Mouse (Mus musculus): ENCODE measurements around the gene Hnf1b. TPM values are rescaled to one million over a fixed set of nuclear protein-coding genes. Genes with fewer than 3 reads are reported as not detected.
A peak's percentile ranks its signal among the peaks of the same experiment; 100 is the strongest.

Hnf1b gene
- polyA plus RNA-seq, 1 experiment from 2014 or later, result 0.21 TPM

GRCm38 (mm10) chr11:83819806-83820483 is 29.9 kb upstream of the Hnf1b start:
- Histone ChIP-seq H3K27ac (ENCODE audit: low read length) (no peak overlapping the region), H3K27me3 (ENCODE audit: control insufficient read depth, insufficient read depth, low read length) (peaks cover 11% of the 10 kb centered on the region), H3K9ac (ENCODE audit: low read length) (no peak overlapping the region), H3K9me3 (replicated peaks; ENCODE audit: control insufficient read depth, low read length) (no peaks in the 10 kb centered on the region), H3K36me3 (ENCODE audit: control insufficient read depth, insufficient read depth) (no peaks in the 10 kb centered on the region), H3K4me3 (ENCODE audit: low read length) (no peak overlapping the region), H3K4me1 (ENCODE audit: control insufficient read depth, insufficient read depth, low read length) (no peaks in the 10 kb centered on the region), H3K4me2 (ENCODE audit: low read depth, low read length) (no peak overlapping the region)
- no peak for ATAC-seq (replicated peaks; ENCODE audit: extremely low read depth, insufficient read depth, low FRiP score)
- 65% methylated on average over 10 of the region's 10 CpGs for WGBS

DNA sequence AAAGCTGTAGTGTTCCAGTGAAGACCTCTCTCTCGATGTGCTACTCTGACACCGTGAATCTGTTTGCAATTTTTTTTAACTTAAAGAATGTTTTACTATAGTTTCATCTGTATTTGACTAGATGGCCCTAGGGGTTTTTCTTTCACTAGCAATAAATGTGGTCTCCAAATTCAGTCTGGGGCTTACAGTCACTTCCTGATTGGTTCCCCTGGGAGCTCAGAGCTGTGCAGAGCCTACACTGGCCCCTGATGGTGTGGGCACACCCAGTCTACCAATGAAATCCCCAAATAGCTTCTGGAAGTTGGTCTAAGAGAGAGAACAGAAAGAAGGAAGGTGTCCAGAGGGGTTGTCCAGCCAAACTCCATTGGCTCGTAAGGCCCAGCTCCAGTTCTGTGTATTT is 23.7 kb upstream of the Hnf1b start:
- H3K36me3 ChIP-seq (ENCODE audit: control insufficient read depth, insufficient read depth), result no peaks in the 10 kb centered on the region
- no peak for ATAC-seq (replicated peaks; ENCODE audit: extremely low read depth, insufficient read depth, low FRiP score)
- H3K4me2 ChIP-seq (ENCODE audit: low read depth, low read length), result no peak overlapping the region
- WGBS, result 93% methylated on average over 3 of the region's 3 CpGs
- H3K27me3 ChIP-seq (ENCODE audit: control insufficient read depth, insufficient read depth, low read length), result no peaks in the 10 kb centered on the region
- no peak overlapping the region for H3K27ac ChIP-seq (ENCODE audit: low read length)
- H3K9me3 ChIP-seq (replicated peaks; ENCODE audit: control insufficient read depth, low read length), result no peaks in the 10 kb centered on the region
- H3K9ac ChIP-seq (ENCODE audit: low read length), result no peak overlapping the region
- H3K4me1 ChIP-seq (ENCODE audit: control insufficient read depth, insufficient read depth, low read length), result no peaks in the 10 kb centered on the region
- no peak overlapping the region for H3K4me3 ChIP-seq (ENCODE audit: low read length)

DNA sequence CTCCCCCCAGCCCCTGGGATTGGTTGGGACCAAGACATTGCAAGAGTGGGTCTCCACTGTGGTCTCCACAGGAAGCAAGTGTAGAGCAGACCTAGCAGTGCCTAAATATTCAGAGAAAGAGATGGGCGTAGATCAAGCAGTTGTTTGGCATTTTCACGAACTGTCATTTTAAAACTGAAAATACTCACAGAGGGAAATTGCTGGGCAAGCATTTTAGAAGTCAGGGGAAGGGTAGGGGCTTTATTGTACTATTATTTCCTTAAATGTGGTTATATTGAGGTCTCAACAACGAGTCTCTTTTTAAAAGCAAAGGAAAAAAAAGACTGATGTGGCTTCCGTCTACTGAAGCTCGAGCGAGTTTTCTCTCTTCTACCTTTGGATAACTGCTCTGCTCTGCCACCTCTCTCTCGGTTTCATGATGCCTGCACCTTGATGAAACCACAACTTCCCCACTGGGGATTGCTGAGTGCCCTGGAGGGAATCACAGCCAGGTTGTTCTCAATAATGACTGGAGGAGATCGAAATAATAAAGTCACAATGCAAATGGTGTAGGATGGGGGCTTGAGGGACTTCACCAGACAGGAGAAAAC is 21.2 kb upstream of the Hnf1b start:
- H3K27me3 ChIP-seq (ENCODE audit: control insufficient read depth, insufficient read depth, low read length), result no peaks in the 10 kb centered on the region
- H3K36me3 ChIP-seq (ENCODE audit: control insufficient read depth, insufficient read depth), result no peaks in the 10 kb centered on the region
- WGBS, result 78% methylated on average over 8 of the region's 8 CpGs
- H3K27ac ChIP-seq (ENCODE audit: low read length), result no peak overlapping the region
- H3K4me1 ChIP-seq (ENCODE audit: control insufficient read depth, insufficient read depth, low read length), result no peaks in the 10 kb centered on the region
- no peaks in the 10 kb centered on the region for H3K9me3 ChIP-seq (replicated peaks; ENCODE audit: control insufficient read depth, low read length)
- H3K9ac ChIP-seq (ENCODE audit: low read length), result no peak overlapping the region
- ATAC-seq (replicated peaks; ENCODE audit: extremely low read depth, insufficient read depth, low FRiP score), result no peak
- no peak overlapping the region for H3K4me2 ChIP-seq (ENCODE audit: low read depth, low read length)
- no peak overlapping the region for H3K4me3 ChIP-seq (ENCODE audit: low read length)

GRCm38 (mm10) chr11:83832389-83832788 is 17.5 kb upstream of the Hnf1b start:
- no peak for ATAC-seq (replicated peaks; ENCODE audit: extremely low read depth, insufficient read depth, low FRiP score)
- Histone ChIP-seq H3K27ac (ENCODE audit: low read length) (no peak overlapping the region), H3K36me3 (ENCODE audit: control insufficient read depth, insufficient read depth) (no peaks in the 10 kb centered on the region), H3K9me3 (replicated peaks; ENCODE audit: control insufficient read depth, low read length) (no peaks in the 10 kb centered on the region), H3K4me3 (ENCODE audit: low read length) (no peak overlapping the region), H3K9ac (ENCODE audit: low read length) (no peak overlapping the region), H3K4me1 (ENCODE audit: control insufficient read depth, insufficient read depth, low read length) (no peaks in the 10 kb centered on the region), H3K27me3 (ENCODE audit: control insufficient read depth, insufficient read depth, low read length) (no peaks in the 10 kb centered on the region), H3K4me2 (ENCODE audit: low read depth, low read length) (no peak overlapping the region)
- 42% methylated on average over 8 of the region's 8 CpGs for WGBS

- ATAC-seq (replicated peaks; ENCODE audit: extremely low read depth, insufficient read depth, low FRiP score), result no peak
- 89% methylated on average over 6 of the region's 6 CpGs for WGBS
- no peak overlapping the region for H3K27ac ChIP-seq (ENCODE audit: low read length)
Measured at GRCm38 (mm10) chr11:83833517-83833916, 16.3 kb upstream of the Hnf1b start.

DNA sequence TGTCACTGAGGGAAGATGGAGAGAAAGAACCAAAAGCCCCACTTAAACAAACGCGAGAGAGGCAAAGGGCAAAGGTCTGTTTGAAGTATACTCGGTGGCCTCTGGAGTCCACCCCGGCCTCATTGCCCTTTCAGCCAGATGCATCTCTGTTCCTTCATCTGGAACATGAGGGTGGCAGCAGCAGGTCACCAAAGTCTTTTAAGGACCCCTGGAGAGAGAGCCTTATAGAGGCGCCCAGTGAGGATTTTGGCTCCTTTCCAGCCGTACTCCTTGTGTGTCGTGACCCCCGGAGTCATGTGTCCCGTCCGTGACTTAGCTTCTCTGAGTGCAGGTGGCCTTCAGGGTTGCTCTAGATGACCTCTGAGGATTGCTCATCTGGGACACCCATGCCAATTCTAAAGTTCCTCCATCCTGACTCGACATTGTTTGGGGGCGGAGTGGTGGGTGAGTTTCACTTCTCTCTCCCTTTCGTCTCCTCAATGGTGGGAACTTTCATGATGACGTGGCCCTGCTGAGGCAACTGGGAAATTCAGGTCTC is 15.8 kb upstream of the Hnf1b start:
- H3K36me3 ChIP-seq (ENCODE audit: control insufficient read depth, insufficient read depth), result no peaks in the 10 kb centered on the region
- H3K4me3 ChIP-seq (ENCODE audit: low read length), result no peak overlapping the region
- no peaks in the 10 kb centered on the region for H3K9me3 ChIP-seq (replicated peaks; ENCODE audit: control insufficient read depth, low read length)
- no peak for ATAC-seq (replicated peaks; ENCODE audit: extremely low read depth, insufficient read depth, low FRiP score)
- 73% methylated on average over 14 of the region's 14 CpGs for WGBS
- no peak overlapping the region for H3K9ac ChIP-seq (ENCODE audit: low read length)
- no peaks in the 10 kb centered on the region for H3K27me3 ChIP-seq (ENCODE audit: control insufficient read depth, insufficient read depth, low read length)
- H3K4me2 ChIP-seq (ENCODE audit: low read depth, low read length), result no peak overlapping the region
- H3K4me1 ChIP-seq (ENCODE audit: control insufficient read depth, insufficient read depth, low read length), result no peaks in the 10 kb centered on the region
- no peak overlapping the region for H3K27ac ChIP-seq (ENCODE audit: low read length)

More at GRCm38 (mm10) chr11:83833517-83833916, 16.3 kb upstream of the Hnf1b start:
- H3K4me3 ChIP-seq (ENCODE audit: low read length), result no peak overlapping the region
- H3K4me1 ChIP-seq (ENCODE audit: control insufficient read depth, insufficient read depth, low read length), result no peaks in the 10 kb centered on the region
- no peak overlapping the region for H3K4me2 ChIP-seq (ENCODE audit: low read depth, low read length)
- no peaks in the 10 kb centered on the region for H3K9me3 ChIP-seq (replicated peaks; ENCODE audit: control insufficient read depth, low read length)
- no peaks in the 10 kb centered on the region for H3K27me3 ChIP-seq (ENCODE audit: control insufficient read depth, insufficient read depth, low read length)
- H3K36me3 ChIP-seq (ENCODE audit: control insufficient read depth, insufficient read depth), result no peaks in the 10 kb centered on the region
- H3K9ac ChIP-seq (ENCODE audit: low read length), result no peak overlapping the region

GRCm38 (mm10) chr11:83839451-83839850 is 10.4 kb upstream of the Hnf1b start:
- 75% methylated on average over 6 of the region's 6 CpGs for WGBS
- no peaks in the 10 kb centered on the region for H3K4me1 ChIP-seq (ENCODE audit: control insufficient read depth, insufficient read depth, low read length)
- no peak overlapping the region for H3K9ac ChIP-seq (ENCODE audit: low read length)
- no peak overlapping the region for H3K4me3 ChIP-seq (ENCODE audit: low read length)
- no peaks in the 10 kb centered on the region for H3K36me3 ChIP-seq (ENCODE audit: control insufficient read depth, insufficient read depth)
- H3K4me2 ChIP-seq (ENCODE audit: low read depth, low read length), result no peak overlapping the region
- H3K9me3 ChIP-seq (replicated peaks; ENCODE audit: control insufficient read depth, low read length), result no peaks in the 10 kb centered on the region
- no peak for ATAC-seq (replicated peaks; ENCODE audit: extremely low read depth, insufficient read depth, low FRiP score)
- no peak overlapping the region for H3K27ac ChIP-seq (ENCODE audit: low read length)
- H3K27me3 ChIP-seq (ENCODE audit: control insufficient read depth, insufficient read depth, low read length), result peaks cover 5% of the 10 kb centered on the region; the same call in 1 of the 2 replicates

DNA sequence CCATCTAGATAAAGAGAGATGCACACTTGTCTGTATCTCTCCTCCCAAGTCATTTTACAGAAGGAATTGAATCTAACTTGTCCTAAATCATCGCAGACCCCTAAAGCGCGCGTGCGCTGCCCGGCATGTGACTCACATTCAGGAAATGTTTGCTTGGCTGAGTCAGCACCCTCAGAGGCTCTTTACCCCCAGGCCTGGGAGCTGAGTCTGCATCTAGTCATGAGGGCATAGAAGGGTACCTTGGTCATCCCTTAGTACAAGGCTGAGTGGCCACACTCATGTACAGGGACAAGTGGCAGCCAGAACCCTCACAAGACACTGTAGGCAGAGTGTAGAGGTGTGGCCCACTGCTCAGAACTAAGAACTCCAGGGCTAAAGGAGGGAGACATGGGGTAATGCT is 6.3 kb upstream of the Hnf1b start:
- no peak for ATAC-seq (replicated peaks; ENCODE audit: extremely low read depth, insufficient read depth, low FRiP score)
- H3K4me3 ChIP-seq (ENCODE audit: low read length), result no peak overlapping the region
- H3K36me3 ChIP-seq (ENCODE audit: control insufficient read depth, insufficient read depth), result no peaks in the 10 kb centered on the region
- H3K4me1 ChIP-seq (ENCODE audit: control insufficient read depth, insufficient read depth, low read length), result no peaks in the 10 kb centered on the region
- no peak overlapping the region for H3K27ac ChIP-seq (ENCODE audit: low read length)
- H3K9ac ChIP-seq (ENCODE audit: low read length), result no peak overlapping the region
- WGBS, result 76% methylated on average over 6 of the region's 6 CpGs
- H3K27me3 ChIP-seq (ENCODE audit: control insufficient read depth, insufficient read depth, low read length), result peaks cover 12% of the 10 kb centered on the region
- no peak overlapping the region for H3K4me2 ChIP-seq (ENCODE audit: low read depth, low read length)
- H3K9me3 ChIP-seq (replicated peaks; ENCODE audit: control insufficient read depth, low read length), result no peaks in the 10 kb centered on the region

- Histone ChIP-seq H3K9me3 (replicated peaks; ENCODE audit: control insufficient read depth, low read length) (no peaks in the 10 kb centered on the region), H3K36me3 (ENCODE audit: control insufficient read depth, insufficient read depth) (no peaks in the 10 kb centered on the region), H3K4me3 (ENCODE audit: low read length) (peak overlapping the region; percentile 40; the same call in 1 of the 2 replicates), H3K27ac (ENCODE audit: low read length) (no peak overlapping the region), H3K9ac (ENCODE audit: low read length) (no peak overlapping the region; the same call in 1 of the 2 replicates), H3K27me3 (ENCODE audit: control insufficient read depth, insufficient read depth, low read length) (peaks cover 61% of the 10 kb centered on the region), H3K4me2 (ENCODE audit: low read depth, low read length) (peak overlapping the region; percentile 58; the same call in 1 of the 2 replicates), H3K4me1 (ENCODE audit: control insufficient read depth, insufficient read depth, low read length) (peaks cover 18% of the 10 kb centered on the region)
- 2% methylated on average over 24 of the region's 24 CpGs for WGBS
- ATAC-seq (replicated peaks; ENCODE audit: extremely low read depth, insufficient read depth, low FRiP score), result no peak
Measured at GRCm38 (mm10) chr11:83850586-83851272, 866 bp downstream of the Hnf1b start.

All from heart, embryonic 16.5 days (tissue).